Mouse (Mus musculus): ENCODE data around the gene Iffo1.

GRCm38 (mm10) chr6:125165328-125165891, 20.4 kb downstream of the Iffo1 start:
- no peak for TF ChIP-seq CTCF (IDR thresholded peaks at IDR 0.05; ENCODE audit: extremely low read depth, insufficient read depth, low read length)
- TF ChIP-seq POLR2A (IDR thresholded peaks at IDR 0.05; ENCODE audit: extremely low read depth, insufficient read depth, low read length) = peak; percentile 100
